Mouse (Mus musculus) T-cell, adult 2 months (primary cell): ENCODE measurements around the gene Fign.

Source experiments
- DNase-seq: peaks from one replicate; pipeline ENCODE4 v3.0.0; 2022; ENCODE audit warnings: low spot score

Fign gene

GRCm38 (mm10) chr2:64097937-64098617 lies at the start of gene Fign:
Fign (minus strand) TSS chr2:64098038.
- no peak for DNase-seq

- no peak for DNase-seq
Measured at GRCm38 (mm10) chr2:64133597-64133996, 35.8 kb upstream of the Fign start.

- no peak for DNase-seq
Measured at GRCm38 (mm10) chr2:64120495-64120894, 22.7 kb upstream of the Fign start.

DNA sequence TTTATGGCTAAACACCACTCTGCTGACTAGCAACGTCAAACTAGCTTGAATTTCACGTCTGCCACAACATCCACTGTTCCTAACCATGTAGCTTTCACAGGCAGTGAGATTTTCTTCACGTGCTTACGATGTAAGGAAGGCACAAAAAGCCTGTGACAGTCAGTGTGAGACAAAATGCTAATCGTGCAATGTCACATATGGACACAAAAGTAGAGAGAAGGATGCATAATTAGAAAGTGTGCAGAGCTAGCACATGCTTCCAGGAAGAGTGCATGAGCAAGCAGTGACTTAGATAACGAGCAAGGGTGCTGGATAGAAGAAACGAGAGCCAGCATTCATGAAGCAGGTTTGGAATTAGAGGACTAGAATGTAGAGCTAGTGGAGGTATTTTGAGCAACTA lies 18.8 kb upstream of the Fign start:
- DNase-seq = no peak

DNA sequence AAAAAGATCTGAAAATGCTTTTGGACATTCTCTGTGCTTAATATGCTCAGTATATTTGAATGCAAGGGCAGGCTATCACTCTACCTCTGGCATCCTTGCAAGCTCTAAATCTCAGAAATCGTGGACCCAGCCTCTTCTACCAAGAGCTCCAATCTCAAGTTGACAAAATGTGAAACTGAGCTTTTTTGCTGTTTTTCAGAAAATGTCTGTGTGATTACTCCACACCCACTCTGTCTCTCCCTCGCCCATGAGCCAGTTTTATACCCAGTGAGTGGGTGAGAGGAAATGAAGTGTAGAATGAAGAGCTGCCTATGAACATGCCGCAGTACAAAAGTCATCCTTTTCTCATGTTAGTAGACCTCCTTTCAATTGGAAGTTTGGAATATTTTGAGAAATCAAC lies 13.3 kb upstream of the Fign start:
- DNase-seq = no peak

- DNase-seq = no peak
Measured at GRCm38 (mm10) chr2:64109860-64110259, 12.0 kb upstream of the Fign start.

GRCm38 (mm10) chr2:64108040-64108439 lies 10.2 kb upstream of the Fign start:
- DNase-seq = no peak

DNA sequence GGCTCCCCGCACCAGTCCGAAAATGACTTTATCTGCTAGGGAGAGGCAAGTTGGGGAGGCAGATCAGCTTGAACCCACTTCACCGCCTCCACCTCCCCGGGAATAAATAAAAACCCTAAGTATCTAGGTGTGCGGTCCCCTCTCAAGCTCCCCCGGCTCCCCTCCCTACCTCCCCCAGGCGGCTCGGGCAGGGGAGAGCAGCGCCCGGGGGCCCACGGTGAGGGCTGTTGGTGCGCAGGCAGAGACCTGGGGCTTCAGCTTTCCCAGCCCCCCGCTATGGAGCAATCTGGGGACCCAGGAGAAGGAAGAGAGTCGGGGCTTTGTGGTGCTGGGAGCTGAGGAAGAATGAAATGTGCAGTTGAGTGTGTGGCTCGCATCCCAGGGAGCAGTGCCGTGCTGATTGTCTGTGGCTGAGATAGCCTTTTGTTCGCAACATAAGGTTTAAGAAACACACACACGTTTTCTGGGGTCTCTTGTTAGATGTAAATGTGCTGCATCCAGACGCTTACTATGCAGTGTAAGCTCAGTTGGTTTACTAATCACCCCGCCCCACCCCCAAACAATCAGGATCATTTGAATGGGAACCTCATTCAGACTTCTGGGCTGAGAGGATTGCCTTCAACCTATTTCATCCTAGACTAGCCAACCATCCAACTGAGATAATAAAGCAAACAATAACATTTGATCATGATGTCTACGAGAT lies 931 bp upstream of the Fign start:
- DNase-seq = no peak

DNA sequence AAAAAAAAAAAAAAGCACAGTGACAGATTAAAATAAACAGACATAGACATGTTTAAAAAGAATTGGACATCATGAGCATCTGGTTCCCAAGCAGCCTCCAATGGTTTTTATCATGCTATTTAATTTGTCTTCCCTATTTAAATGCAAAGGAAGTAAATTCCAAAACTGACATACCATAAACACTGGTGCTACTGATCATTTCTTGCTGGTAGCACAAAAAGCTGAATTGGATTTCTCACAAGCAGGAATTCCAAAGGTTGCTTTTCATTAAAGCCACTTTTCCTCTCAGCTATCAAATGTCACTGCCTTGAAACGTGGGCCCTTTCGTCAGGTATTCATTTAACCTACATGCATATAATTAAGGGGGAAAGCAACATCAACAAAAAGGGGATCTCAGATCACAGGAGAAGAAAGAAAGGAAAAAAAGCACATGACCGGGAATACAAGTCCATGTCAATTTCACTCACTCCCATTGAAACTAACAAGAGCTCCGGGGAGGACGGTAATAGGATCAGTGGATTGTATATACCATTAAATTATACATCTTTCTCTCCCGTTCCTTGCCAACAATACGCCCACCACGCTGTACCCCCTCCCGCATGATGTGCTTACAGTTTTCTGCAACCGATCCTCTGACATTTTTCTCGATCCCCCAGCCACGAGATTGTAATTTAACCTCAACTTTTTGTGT lies 972 bp downstream of the Fign start:
- DNase-seq = no peak

DNA sequence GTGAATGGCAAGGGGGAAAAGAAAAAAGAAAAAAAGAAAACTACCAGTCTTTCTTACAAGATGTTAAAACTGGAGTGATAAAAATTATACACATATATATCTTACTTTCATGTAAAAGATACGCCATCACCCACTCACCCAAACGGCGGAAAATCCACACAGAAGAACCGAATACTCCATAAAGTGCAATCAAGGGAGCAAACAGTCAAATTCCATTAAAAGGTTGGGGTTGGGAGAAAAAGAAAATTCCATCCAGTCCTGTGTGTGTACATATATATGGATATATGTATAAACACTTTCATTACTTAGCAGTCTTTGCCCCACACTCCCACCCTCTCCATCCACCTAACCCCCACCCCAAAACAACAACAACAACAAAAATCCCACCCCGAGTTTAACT lies 1.7 kb downstream of the Fign start:
- DNase-seq = no peak

DNA sequence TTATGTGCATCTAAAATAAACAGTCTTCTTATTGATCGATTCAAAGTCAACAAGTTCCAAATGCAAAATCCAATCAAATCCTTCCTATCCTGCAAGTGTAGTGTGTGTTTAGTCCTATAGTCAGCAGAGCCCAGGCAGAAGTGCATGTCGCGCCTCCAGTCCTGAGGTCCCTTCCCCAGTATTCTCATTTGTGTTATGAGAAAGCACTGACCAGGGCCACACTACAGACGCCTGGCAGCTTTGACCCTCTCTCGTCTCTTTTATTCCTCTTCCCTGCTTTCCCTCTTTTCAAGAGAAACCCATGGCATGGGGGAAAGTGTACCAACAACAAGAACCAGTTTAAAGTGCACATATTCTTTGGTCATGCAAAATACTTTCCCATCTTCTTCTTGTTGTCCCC lies 2.3 kb downstream of the Fign start:
- no peak for DNase-seq

- DNase-seq = no peak
Measured at GRCm38 (mm10) chr2:64093087-64093486, 4.8 kb downstream of the Fign start.

- DNase-seq = no peak
Measured at GRCm38 (mm10) chr2:64083853-64084427, 13.9 kb downstream of the Fign start.

- DNase-seq = no peak
Measured at GRCm38 (mm10) chr2:64079765-64080164, 18.1 kb downstream of the Fign start.

DNA sequence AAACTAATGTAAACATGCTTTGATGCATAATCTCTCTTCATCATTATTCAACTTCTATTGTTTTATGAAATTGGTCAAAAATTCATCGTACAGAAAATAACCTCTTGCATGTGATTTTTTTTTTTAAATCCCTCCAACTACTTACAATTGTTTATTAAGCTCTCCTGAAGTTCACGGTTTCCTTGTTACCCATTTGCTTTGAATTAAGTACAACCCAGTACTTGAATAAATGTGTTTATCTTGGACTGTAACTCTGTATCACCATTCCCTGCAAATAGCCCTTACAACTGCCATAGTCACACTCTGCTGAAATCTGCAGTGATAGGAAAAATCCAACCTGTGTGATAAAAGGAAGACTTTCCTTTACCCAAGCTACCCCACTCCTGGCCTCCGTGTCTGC lies 19.3 kb downstream of the Fign start:
- DNase-seq = no peak

GRCm38 (mm10) chr2:64077846-64078245 lies 20.0 kb downstream of the Fign start:
- DNase-seq = no peak

DNA sequence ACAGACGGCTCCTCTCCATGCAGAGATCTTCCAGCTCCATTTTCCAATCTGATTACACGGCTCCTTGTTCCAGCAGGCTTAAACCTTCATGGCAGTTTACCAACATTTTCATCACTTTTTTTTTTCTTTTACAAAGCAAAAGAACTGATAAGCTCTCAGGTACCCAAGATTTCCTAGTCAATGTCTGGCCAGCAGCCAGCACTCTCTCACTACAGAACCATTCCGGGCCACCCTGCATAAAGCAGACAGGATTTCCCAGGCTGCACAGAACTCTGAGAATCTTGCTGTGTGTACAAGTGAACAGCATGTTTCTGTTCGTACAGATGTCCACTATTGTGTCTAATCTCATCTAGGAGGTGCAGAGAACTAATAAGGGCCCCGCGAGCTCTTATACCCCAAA lies 22.0 kb downstream of the Fign start:
- no peak for DNase-seq

- DNase-seq = no peak
Measured at GRCm38 (mm10) chr2:64074602-64075389, 23.0 kb downstream of the Fign start.

DNA sequence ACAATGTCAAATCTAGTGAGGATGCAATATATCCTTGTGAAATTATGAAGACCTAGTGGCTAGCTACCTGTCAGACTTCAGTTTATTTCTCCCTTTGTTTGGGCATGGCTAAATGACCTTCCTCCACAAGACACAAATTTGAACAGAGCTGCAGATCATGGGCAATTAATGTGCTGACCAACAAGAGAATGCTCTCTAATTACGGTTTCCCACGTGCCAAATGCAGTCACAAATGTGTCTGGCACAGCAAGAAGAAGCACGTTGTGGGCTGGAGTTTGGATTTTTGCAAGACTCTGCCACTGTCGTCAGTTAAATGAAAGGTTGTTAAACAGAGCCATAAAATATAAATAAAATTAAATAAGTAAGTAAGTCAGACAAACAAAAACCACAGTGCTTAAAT lies 25.7 kb downstream of the Fign start:
- DNase-seq = no peak

DNA sequence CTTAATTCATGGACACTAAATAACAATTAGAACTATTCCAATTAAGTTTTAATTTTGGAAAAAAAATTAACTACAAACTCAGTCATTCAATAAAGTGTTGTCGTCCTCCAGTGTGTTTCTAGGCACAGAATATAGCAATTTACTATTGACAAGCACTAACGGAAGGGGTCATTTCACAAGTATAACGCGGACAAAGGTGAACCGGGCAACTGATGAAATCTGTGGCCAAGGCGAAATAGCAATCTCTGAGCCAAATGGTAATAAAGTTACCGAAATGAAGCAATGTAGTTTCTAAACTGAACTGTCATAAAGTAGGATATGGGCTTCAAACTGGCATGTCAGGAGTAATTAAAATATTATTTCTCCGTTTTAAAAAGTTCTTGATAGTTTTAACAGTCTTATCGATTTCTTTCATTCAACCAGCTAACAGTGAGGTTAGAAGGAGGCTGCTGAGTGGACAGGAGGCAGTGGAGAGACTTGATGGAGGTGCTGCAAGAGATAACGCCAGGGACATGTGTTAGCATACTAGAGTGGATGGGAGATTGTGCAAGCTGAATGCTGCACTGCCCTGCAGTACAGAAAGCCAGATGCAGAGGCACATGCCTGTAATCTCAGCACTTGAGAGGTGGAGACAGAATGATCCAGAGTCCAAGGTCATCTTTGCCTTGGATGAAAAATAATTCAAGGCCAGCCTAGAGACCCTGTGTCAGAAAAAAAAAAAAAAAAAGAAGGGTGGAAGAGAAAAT lies 27.7 kb downstream of the Fign start:
- no peak for DNase-seq

GRCm38 (mm10) chr2:64065511-64065910 lies 32.3 kb downstream of the Fign start:
- no peak for DNase-seq
